Mouse (Mus musculus) left cerebral cortex, postnatal 25 days (tissue): ENCODE data around the gene Gpr152. TPM values are rescaled to one million over a fixed set of nuclear protein-coding genes. Genes with fewer than 3 reads are reported as not detected.

Experiments used
- DNase-seq, 2 experiments: peaks; one replicate each; pipeline ENCODE4 v3.0.0; 2022; ENCODE audit warnings: low spot score in 2 of 2, mixed read lengths in 1 of 2
- intact Hi-C: fragments of 180-260 bp; cut with DNase I; formaldehyde crosslinking; loops from one replicate; pipeline ENCODE4 v1.15.1; 2025
- total RNA-seq, 2 experiments: library from RNA; stranded (reverse); gene quantifications; 2 replicates each; pipeline ENCODE4 v1.2.3; 2021

Gpr152 gene
- not detected for total RNA-seq

GRCm38 (mm10) chr19:4139446-4139845, at the start of gene Gpr152:
TSS of gene Gpr152 (plus strand) at chr19:4139787.
- intact Hi-C loops = no loop called here
- DNase-seq = no peak

GRCm38 (mm10) chr19:4090446-4090845, 49.1 kb upstream of the Gpr152 start:
- intact Hi-C loops = loop anchor here (5.0 kb wide), 1 partner anchor 73 kb away; no protein-coding TSS in a partner anchor
- no peak for DNase-seq

DNA sequence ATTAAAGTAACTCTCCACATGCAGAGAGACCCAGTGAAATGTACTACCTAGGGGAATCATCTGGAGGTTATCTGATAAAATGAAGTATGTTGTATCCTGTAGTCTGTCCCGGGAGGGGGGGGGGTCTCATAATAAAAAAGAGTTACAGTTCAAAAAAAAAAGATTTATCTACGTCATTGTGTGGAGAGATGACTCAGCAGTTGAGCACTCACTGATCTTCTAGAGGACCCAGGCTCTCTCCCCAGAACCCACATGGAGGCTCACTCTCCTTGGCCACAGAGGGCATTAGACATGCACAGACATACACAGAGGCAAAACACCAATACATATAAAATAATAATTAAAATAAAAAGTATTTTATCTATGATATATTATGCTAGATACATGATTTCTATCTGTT, 48.2 kb upstream of the Gpr152 start:
- no peak for DNase-seq
- intact Hi-C loops = loop anchor here (5.0 kb wide), 1 partner anchor 74 kb away; no protein-coding TSS in a partner anchor

DNA sequence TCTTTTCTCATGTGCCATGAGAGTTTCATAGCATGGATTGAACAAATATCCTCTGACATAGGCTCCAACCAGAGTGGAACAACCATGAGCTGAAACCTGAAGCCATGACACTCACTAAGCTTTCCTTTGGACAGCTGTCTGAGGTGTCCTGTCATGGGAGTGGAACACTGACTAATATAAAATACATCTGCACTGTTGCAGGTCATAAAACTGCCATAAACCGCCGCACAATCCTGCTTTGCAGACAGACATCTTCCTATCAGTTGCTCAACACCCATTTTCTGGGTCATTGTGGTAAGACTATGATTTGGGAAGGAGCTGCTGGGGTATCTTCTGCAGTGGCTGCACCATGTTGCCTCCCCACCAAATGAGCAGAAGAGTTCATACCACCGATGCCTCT, 46.8 kb upstream of the Gpr152 start:
- no peak for DNase-seq
- intact Hi-C loops = loop anchor here (5.0 kb wide), 1 partner anchor 75 kb away; no protein-coding TSS in a partner anchor

DNA sequence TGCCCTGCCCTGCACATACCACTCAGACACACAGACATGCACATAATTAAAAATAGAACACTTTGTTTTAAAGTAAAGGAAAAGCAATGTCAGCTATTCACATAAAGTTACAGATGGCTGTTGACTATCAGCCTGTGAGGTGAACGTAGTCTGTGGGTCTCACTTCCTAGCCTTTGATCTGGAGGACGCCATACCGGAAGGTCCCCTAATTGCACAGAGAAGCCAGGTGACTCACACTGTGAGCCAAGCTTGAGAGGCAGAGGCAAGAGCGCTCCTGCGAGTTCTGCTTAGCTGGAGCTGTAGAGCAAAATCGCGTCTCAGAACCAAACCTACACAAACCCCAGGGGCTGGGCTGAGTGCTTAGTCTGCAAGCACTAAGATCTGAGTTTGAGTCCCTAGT, 45.8 kb upstream of the Gpr152 start:
- no peak for DNase-seq
- intact Hi-C loops = loop anchor here (5.0 kb wide), 1 partner anchor 76 kb away; no protein-coding TSS in a partner anchor

DNA sequence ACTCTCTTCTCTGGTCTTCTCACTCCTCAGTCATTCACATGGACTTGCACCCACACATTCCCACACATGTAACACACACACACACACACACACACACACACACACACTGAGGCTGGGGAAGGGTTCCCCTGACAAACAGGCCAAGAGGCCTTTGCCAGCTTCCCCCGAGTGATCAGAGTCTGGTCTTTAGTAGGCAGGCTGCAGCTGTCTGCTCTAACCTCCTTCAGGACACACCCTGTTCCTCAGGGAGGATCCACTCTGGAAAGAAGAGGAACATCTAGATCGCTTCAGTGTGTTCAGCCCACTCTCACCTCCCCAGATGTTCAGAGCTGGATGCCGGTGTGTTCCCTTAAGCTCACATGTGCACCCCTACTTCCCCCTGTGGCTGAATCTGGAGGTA, 45.2 kb upstream of the Gpr152 start:
- DNase-seq = no peak
- intact Hi-C loops = loop anchor here (5.0 kb wide), 1 partner anchor 77 kb away; no protein-coding TSS in a partner anchor

DNA sequence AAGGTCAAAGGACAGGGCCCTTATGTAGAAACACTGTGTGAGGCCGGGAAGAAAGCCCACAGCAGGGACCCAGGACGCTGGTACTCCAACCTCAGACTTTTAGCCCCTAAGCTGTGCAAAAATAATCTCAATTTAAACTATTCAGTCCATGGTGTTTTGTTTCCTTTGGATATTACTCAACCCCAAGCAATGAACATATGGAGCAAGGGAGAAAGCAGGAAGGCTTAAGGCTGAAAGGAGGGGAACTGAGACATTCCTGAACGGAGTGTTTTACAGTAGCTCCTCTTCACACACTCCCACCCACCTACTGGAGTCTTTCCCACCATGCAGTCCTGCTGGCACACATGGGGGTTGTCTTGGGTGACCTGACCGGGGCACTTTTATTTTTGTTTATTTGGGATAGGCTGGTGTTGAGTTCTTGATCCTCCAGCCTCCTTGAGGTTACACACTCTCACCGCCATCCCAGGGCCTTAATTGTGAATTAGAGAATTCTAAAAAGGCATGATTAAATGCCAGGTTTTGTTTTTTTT, 44.7 kb upstream of the Gpr152 start:
- intact Hi-C loops = loop anchor here (5.0 kb wide), 2 partner anchors 78 to 132 kb away; no protein-coding TSS in a partner anchor
- no peak for DNase-seq

DNA sequence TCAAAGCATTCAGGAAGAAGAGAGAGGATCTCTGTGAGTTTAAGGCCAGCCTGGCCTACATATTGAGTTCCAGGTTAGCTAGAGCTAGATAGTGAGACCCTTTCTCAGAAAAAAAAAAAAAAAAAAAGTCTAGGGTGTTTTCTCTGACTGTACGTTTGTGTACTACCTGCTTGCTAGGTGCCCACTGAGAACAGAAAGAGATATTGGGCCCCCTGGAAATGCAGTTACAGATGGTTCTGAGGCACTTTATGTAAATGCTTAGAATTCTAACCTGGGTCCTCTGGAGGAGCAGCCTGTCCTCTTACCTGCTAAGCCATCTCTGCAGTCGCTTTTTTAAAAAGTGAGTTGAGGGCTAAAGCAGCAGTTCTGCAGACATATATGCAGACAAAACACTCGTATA, 43.8 kb upstream of the Gpr152 start:
- no peak for DNase-seq
- intact Hi-C loops = loop anchor here (2.0 to 5.0 kb wide), 2 partner anchors 49 to 131 kb away; partner anchors contain the start of gene Gstp2

DNA sequence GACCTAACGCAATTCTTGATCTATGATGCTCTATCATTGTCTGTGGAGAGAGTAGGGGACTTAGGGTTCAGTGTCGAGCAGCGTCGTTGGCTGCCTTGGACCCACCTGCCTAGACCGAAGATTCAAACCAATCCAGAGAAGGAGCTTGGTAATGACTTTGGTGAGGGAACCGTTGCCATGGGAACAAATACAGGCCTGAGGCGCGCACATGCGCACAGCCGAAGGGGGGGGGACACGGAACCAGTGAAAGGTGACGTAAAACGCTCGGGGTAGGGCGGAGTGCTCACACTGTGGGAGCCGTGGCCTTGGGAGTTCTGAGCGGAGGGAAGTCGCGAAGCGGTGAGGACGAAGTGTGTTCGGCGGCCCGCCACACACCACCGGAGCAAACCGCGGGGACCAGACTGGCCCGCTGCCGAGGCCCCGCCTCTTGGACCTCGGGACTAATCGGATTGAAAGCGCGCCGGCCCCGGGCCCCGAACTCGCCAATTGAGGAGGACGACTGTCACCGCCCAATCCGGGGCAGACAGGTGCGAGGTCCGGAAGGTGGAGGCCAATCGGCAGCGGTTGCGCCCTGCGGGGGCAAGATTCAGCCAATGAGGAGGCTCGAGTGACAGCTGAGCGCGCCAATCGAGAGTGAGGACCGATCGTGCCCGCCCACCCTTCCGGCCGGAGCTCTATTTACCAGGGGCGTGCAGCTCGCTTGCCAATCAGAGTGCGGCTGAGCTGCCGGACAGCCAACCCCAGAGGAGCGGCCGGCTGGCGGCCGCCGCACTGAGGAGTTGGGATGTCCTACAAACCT, 42.7 kb upstream of the Gpr152 start, which contains the start of gene Cdk2ap2:
TSS of gene Cdk2ap2 (plus strand) at position 541 of the 799 bp plus-strand sequence.
- DNase-seq = peak; percentile 100
- intact Hi-C loops = loop anchor here (2.0 to 5.0 kb wide), 2 partner anchors 50 to 130 kb away; partner anchors contain the start of gene Gstp2

DNA sequence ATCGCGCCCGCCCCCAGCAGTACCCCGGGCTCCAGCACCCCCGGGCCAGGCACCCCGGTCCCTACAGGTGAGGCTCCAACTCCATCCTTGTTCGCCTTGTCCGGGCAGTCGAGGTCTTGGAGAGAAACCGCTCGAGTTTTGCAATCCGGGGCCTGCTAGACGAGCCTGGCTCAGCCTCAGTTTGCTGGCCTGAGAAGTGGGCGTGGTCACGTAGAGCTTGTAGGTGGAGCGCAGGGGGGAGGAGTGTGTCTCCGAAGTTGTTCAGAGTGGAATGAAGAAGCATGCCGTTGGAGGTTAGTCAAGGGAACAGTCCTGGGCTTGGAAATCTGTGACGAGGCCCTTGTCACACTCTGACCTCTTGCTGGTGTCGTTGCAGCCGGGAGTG, 42.2 kb upstream of the Gpr152 start:
- intact Hi-C loops = loop anchor here (2.0 to 5.0 kb wide), 2 partner anchors 51 to 130 kb away; partner anchors contain the start of gene Gstp2
- peak in 1 of 2 experiments; percentile 74 for DNase-seq

- intact Hi-C loops = loop anchor here (5.0 kb wide), 1 partner anchor 129 kb away; no protein-coding TSS in a partner anchor
- no peak for DNase-seq
Observed at GRCm38 (mm10) chr19:4098426-4098825, 41.2 kb upstream of the Gpr152 start.

DNA sequence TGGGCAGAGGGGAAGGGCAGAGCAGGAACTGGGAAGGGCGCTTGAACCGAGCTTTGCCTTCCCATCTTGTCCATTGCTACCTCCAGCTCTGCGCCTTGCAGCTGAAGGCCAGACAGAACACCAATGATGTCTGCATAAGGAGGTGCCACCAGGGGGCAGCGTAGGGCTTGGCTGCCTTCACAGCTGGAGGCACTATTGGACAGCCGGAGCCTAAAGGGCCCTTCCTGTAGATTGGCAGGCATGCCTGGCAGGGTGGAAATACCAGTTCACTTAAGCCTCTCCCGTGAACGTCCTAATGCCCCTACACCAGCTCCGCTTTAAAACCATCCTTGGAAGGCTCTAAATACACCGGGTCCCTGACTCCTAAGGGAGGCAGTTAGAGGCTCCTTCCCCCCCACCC, 40.5 kb upstream of the Gpr152 start:
- DNase-seq = peak; percentile 90 to 93
- intact Hi-C loops = loop anchor here (5.0 kb wide), 1 partner anchor 128 kb away; no protein-coding TSS in a partner anchor

DNA sequence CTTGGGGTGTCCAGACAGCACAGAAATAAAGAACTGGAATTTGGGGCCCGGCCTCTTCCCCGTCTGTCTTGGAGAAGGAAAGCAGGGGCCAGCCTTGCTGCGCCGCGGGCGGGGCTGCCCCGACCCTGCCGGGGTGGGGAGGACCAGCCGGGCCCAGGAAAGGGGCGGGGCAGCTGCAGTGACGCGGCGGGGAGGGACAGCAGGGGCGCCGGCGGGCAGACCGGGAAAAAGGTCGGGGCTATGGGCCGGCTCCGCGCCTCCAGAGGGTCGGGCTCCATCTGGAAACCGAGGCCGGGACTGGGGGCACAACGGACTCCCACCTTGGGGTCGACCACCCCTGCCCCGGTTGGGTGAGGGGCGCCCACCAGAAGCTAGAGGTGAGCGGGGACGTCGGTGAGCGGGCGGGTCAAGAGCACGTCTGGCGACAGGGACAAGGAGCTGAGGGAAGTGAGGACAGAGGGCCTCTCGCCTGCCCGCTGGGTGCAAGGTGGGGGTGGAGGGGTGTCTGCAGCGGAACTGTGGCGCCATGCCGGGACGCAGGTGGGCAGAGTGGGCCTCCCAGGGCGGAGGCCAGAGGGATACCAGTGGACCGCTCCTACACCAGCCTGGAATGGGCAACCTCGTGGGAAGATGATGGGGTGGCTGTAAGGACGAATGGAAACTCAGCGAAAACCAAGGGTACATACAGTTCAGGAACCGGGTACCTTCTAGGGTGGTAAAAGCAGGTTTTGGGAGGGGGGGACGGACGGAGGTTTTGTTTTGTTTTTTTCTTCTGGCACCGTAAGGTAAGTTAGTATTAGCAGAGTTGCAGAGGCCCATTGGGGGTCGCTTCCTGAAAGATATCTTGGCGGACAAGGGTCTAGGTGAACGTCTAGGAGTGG, 39.5 kb upstream of the Gpr152 start, which contains the start of gene Pitpnm1:
TSS of gene Pitpnm1 (plus strand) at position 162 of the 881 bp plus-strand sequence.
- intact Hi-C loops = loop anchor here (5.0 kb wide), 1 partner anchor 127 kb away; no protein-coding TSS in a partner anchor
- DNase-seq = peak; percentile 53 to 55

- peak; percentile 74 to 82 for DNase-seq
- intact Hi-C loops = no loop called here
Observed at GRCm38 (mm10) chr19:4100718-4101261, 38.8 kb upstream of the Gpr152 start.

DNA sequence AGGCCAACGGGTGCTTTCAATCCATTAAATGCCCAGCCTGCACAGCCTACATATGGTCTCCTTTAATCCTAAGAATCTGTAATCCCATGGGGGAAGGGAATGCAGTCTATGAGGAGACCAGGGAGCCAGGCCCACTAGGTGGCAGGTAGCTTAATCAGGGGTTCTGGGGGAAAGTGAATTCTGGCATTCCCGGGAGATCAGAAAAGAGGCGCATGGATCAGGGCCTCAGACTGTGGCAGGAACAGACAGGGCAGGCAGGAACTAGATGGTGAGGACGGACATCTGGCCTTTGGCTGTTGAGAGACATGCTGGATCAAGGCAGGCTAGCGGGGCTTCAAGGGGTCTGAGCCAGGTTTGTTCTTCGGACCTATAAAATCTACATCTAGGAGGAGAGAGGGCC, 38.1 kb upstream of the Gpr152 start:
- intact Hi-C loops = no loop called here
- no peak for DNase-seq

GRCm38 (mm10) chr19:4102049-4102448, 37.5 kb upstream of the Gpr152 start:
- DNase-seq = no peak
- intact Hi-C loops = no loop called here

DNA sequence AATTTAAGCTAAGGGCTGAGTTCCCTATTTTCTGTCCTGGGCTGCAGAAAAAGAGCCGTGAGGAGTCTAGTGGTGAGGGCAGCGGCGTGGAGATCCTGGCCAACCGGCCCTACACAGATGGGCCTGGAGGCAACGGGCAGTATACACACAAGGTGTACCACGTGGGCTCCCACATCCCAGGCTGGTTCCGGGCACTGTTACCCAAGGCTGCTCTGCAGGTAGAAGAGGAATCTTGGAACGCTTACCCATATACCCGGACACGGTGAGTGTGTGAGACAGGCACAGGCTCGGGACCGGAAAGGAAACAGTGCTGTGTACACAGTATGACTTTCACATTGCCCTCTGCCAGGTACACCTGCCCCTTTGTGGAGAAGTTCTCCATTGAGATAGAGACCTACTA, 37.0 kb upstream of the Gpr152 start:
- intact Hi-C loops = no loop called here
- no peak for DNase-seq

- intact Hi-C loops = no loop called here
- no peak for DNase-seq
Observed at GRCm38 (mm10) chr19:4103294-4103693, 36.3 kb upstream of the Gpr152 start.

DNA sequence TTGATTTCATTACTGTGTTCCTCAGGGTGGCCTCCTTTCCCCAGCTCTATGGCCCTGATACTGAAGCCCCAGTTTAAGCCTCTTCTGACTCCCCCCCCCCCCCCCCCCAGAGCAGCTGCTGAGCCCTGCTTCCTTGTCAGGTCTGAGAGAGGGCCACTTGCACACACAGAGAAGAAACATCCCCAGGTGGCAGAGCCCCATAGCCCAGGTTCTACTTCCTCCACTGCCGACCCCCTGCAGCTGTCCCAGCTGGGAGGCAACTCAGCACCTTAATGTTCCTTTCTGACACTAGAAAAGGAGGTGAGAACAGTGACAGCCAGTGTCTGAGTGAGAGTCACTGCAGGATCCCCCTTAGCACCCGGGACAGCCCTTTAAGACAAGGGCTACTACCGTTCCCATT, 35.8 kb upstream of the Gpr152 start:
- intact Hi-C loops = no loop called here
- DNase-seq = no peak
